Mouse (Mus musculus) stomach, embryonic 15.5 days (tissue): ENCODE data around the gene Pde1a. TPM values are rescaled to one million over a fixed set of nuclear protein-coding genes. Genes with fewer than 3 reads are reported as not detected.

Experiments
- ATAC-seq: fragments of 200-750 bp; cut with Nextera tagmentation; 2 replicates; pipeline ENCODE4 v1.8.0; 2017; ENCODE audit warnings: low read depth, moderate number of reproducible peaks, moderate TSS enrichment; ENCODE audit not compliant: insufficient read depth, low FRiP score
- H3K27ac ChIP-seq: fragments of 300-500 bp; sonication (generic); 2 replicates; pipeline ENCODE4 v1.5.1; 2015; ENCODE audit warnings: mild to moderate bottlenecking, inconsistent platforms
- H3K27me3 ChIP-seq: fragments of 300-500 bp; sonication (generic); replicated peaks from 2 replicates; pipeline ENCODE4 v1.6.1; 2015; ENCODE audit warnings: inconsistent platforms
- H3K36me3 ChIP-seq: fragments of 300-500 bp; sonication (generic); 2 replicates; pipeline ENCODE4 v1.6.1; 2015; ENCODE audit warnings: inconsistent platforms
- H3K4me1 ChIP-seq: fragments of 300-500 bp; sonication (generic); 2 replicates; pipeline ENCODE4 v1.6.1; 2015; ENCODE audit warnings: inconsistent platforms
- H3K4me2 ChIP-seq: fragments of 300-500 bp; sonication (generic); 2 replicates; pipeline ENCODE4 v1.6.1; 2015; ENCODE audit warnings: mild to moderate bottlenecking, inconsistent platforms
- H3K4me3 ChIP-seq: fragments of 300-500 bp; sonication (generic); replicated peaks from 2 replicates; pipeline ENCODE4 v1.5.1; 2015; ENCODE audit warnings: inconsistent platforms
- H3K9ac ChIP-seq: fragments of 300-500 bp; sonication (generic); 2 replicates; pipeline ENCODE4 v1.6.1; 2015; ENCODE audit warnings: inconsistent platforms
- H3K9me3 ChIP-seq: fragments of 300-500 bp; sonication (generic); 2 replicates; pipeline ENCODE4 v1.6.1; 2016; ENCODE audit warnings: inconsistent platforms
- WGBS: fragments of 180-500 bp; shearing (Covaris S2); methylation state at CpG from one replicate; pipeline ENCODE4 v1.1.7; 2015; 5-methylcytosine and 5-hydroxymethylcytosine counted together
- polyA plus RNA-seq: library from polyadenylated mRNA; unstranded; fragments of >200 nt; fragmentation: Nextera tagmentation; extraction: Ambion mirVana; gene quantifications from 2 replicates; pipeline ENCODE4 v1.2.1, GENCODE M21; 2015

Pde1a gene
- 40.8 and 43.8 TPM in 2 replicates for polyA plus RNA-seq

GRCm38 (mm10) chr2:80128861-80129698 lies at the start of gene Pde1a:
Gene Pde1a, minus strand, starts transcription at chr2:80129458.
- no peak within 1 kb of the TSS for H3K9ac ChIP-seq
- no peaks in the 10 kb centered on the region for H3K27me3 ChIP-seq
- no peaks in the 10 kb centered on the region for H3K4me1 ChIP-seq
- no peaks in the 10 kb centered on the region for H3K36me3 ChIP-seq
- H3K4me3 ChIP-seq: peak within 1 kb of the TSS; percentile 26
- H3K27ac ChIP-seq: no peak within 1 kb of the TSS
- 9% methylated on average over 21 of the region's 21 CpGs for WGBS
- ATAC-seq: peak; percentile 50; the same call in 1 of the 2 replicates
- peak within 1 kb of the TSS; percentile 53 for H3K4me2 ChIP-seq
- no peaks in the 10 kb centered on the region for H3K9me3 ChIP-seq

GRCm38 (mm10) chr2:80178608-80179280 lies 49.5 kb upstream of the Pde1a start:
- ATAC-seq: no peak

GRCm38 (mm10) chr2:80178154-80178553 lies 48.9 kb upstream of the Pde1a start:
- 32% methylated on average over 3 of the region's 3 CpGs for WGBS
- Histone ChIP-seq H3K36me3 (no peaks in the 10 kb centered on the region), H3K27me3 (no peaks in the 10 kb centered on the region), H3K4me1 (no peaks in the 10 kb centered on the region), H3K9me3 (no peaks in the 10 kb centered on the region), H3K9ac (no peak overlapping the region), H3K4me2 (no peak overlapping the region), H3K4me3 (no peak overlapping the region), H3K27ac (no peak overlapping the region)
- ATAC-seq: no peak

More at GRCm38 (mm10) chr2:80178608-80179280, 49.5 kb upstream of the Pde1a start:
- no peak overlapping the region for H3K4me2 ChIP-seq
- H3K4me3 ChIP-seq: no peak overlapping the region
- H3K9me3 ChIP-seq: no peaks in the 10 kb centered on the region
- H3K27me3 ChIP-seq: no peaks in the 10 kb centered on the region
- H3K36me3 ChIP-seq: no peaks in the 10 kb centered on the region
- 25% methylated on average over 4 of the region's 4 CpGs for WGBS
- no peak overlapping the region for H3K9ac ChIP-seq
- H3K27ac ChIP-seq: no peak overlapping the region
- no peaks in the 10 kb centered on the region for H3K4me1 ChIP-seq

GRCm38 (mm10) chr2:80168103-80168502 lies 38.8 kb upstream of the Pde1a start:
- H3K4me1 ChIP-seq: no peaks in the 10 kb centered on the region
- no peak for ATAC-seq
- no peak overlapping the region for H3K27ac ChIP-seq
- H3K4me3 ChIP-seq: no peak overlapping the region
- H3K9me3 ChIP-seq: no peaks in the 10 kb centered on the region
- H3K36me3 ChIP-seq: no peaks in the 10 kb centered on the region
- no peak overlapping the region for H3K4me2 ChIP-seq
- H3K9ac ChIP-seq: no peak overlapping the region
- no peaks in the 10 kb centered on the region for H3K27me3 ChIP-seq
- WGBS: 85% methylated on average over 1 of the region's 1 CpGs

GRCm38 (mm10) chr2:80158784-80159183 lies 29.5 kb upstream of the Pde1a start:
- Histone ChIP-seq H3K4me2 (no peak overlapping the region), H3K27ac (no peak overlapping the region), H3K4me1 (no peaks in the 10 kb centered on the region), H3K9ac (no peak overlapping the region), H3K36me3 (no peaks in the 10 kb centered on the region), H3K27me3 (no peaks in the 10 kb centered on the region), H3K9me3 (no peaks in the 10 kb centered on the region), H3K4me3 (no peak overlapping the region)
- WGBS: 80% methylated on average over 2 of the region's 2 CpGs
- no peak for ATAC-seq

- no peak overlapping the region for H3K27ac ChIP-seq
- ATAC-seq: no peak
- H3K36me3 ChIP-seq: no peaks in the 10 kb centered on the region
- WGBS: 80% methylated on average over 3 of the region's 3 CpGs
- H3K9me3 ChIP-seq: no peaks in the 10 kb centered on the region
- no peaks in the 10 kb centered on the region for H3K4me1 ChIP-seq
- no peak overlapping the region for H3K4me3 ChIP-seq
- H3K4me2 ChIP-seq: no peak overlapping the region
- no peak overlapping the region for H3K9ac ChIP-seq
- no peaks in the 10 kb centered on the region for H3K27me3 ChIP-seq
These were observed 28.9 kb upstream of the Pde1a start for GRCm38 (mm10) chr2:80158196-80158595.

- 56% methylated on average over 6 of the region's 6 CpGs for WGBS
These were observed 20.8 kb upstream of the Pde1a start for GRCm38 (mm10) chr2:80150019-80150418.

GRCm38 (mm10) chr2:80149332-80149731 lies 20.1 kb upstream of the Pde1a start:
- WGBS: 81% methylated on average over 3 of the region's 3 CpGs
- H3K9me3 ChIP-seq: no peaks in the 10 kb centered on the region

More at GRCm38 (mm10) chr2:80150019-80150418, 20.8 kb upstream of the Pde1a start:
- Histone ChIP-seq H3K9me3 (no peaks in the 10 kb centered on the region), H3K4me3 (no peak overlapping the region), H3K4me2 (no peak overlapping the region), H3K36me3 (no peaks in the 10 kb centered on the region), H3K27me3 (no peaks in the 10 kb centered on the region), H3K4me1 (no peaks in the 10 kb centered on the region), H3K27ac (no peak overlapping the region), H3K9ac (no peak overlapping the region)
- no peak for ATAC-seq

GRCm38 (mm10) chr2:80135076-80135475 lies 5.8 kb upstream of the Pde1a start:
- Histone ChIP-seq H3K9ac (no peak overlapping the region), H3K27me3 (no peaks in the 10 kb centered on the region), H3K4me2 (no peak overlapping the region), H3K4me3 (no peak overlapping the region), H3K4me1 (no peaks in the 10 kb centered on the region), H3K27ac (no peak overlapping the region), H3K36me3 (no peaks in the 10 kb centered on the region), H3K9me3 (no peaks in the 10 kb centered on the region)
- 55% methylated on average over 3 of the region's 3 CpGs for WGBS
- ATAC-seq: no peak

More at GRCm38 (mm10) chr2:80149332-80149731, 20.1 kb upstream of the Pde1a start:
- H3K4me1 ChIP-seq: no peaks in the 10 kb centered on the region
- H3K4me3 ChIP-seq: no peak overlapping the region
- ATAC-seq: no peak
- H3K36me3 ChIP-seq: no peaks in the 10 kb centered on the region
- no peak overlapping the region for H3K27ac ChIP-seq
- H3K27me3 ChIP-seq: no peaks in the 10 kb centered on the region
- no peak overlapping the region for H3K4me2 ChIP-seq
- H3K9ac ChIP-seq: no peak overlapping the region

GRCm38 (mm10) chr2:80132677-80133076 lies 3.4 kb upstream of the Pde1a start:
- no peak for ATAC-seq
- Histone ChIP-seq H3K9ac (no peak overlapping the region), H3K4me2 (no peak overlapping the region), H3K36me3 (no peaks in the 10 kb centered on the region), H3K27me3 (no peaks in the 10 kb centered on the region), H3K9me3 (no peaks in the 10 kb centered on the region), H3K4me3 (no peak overlapping the region), H3K27ac (no peak overlapping the region), H3K4me1 (no peaks in the 10 kb centered on the region)
- 77% methylated on average over 3 of the region's 3 CpGs for whole genome bisulfite sequencing

- Histone ChIP-seq H3K27ac (no peak overlapping the region), H3K27me3 (no peaks in the 10 kb centered on the region), H3K9me3 (no peaks in the 10 kb centered on the region), H3K4me1 (no peaks in the 10 kb centered on the region), H3K36me3 (no peaks in the 10 kb centered on the region), H3K4me3 (no peak overlapping the region), H3K9ac (no peak overlapping the region), H3K4me2 (no peak overlapping the region)
- WGBS: 38% methylated on average over 4 of the region's 4 CpGs
- ATAC-seq: no peak
These were observed 2.6 kb downstream of the Pde1a start for GRCm38 (mm10) chr2:80126663-80127062.

- Histone ChIP-seq H3K9me3 (no peaks in the 10 kb centered on the region), H3K4me3 (no peak overlapping the region), H3K4me1 (no peaks in the 10 kb centered on the region), H3K27ac (no peak overlapping the region), H3K36me3 (no peaks in the 10 kb centered on the region), H3K27me3 (no peaks in the 10 kb centered on the region), H3K9ac (no peak overlapping the region), H3K4me2 (no peak overlapping the region)
- WGBS: 63% methylated on average over 2 of the region's 2 CpGs
- no peak for ATAC-seq
These were observed 42.4 kb downstream of the Pde1a start for GRCm38 (mm10) chr2:80086891-80087290.
